Mouse (Mus musculus) small intestine, adult 2 months (tissue): ENCODE results near the gene Hecw2.

Source experiments
- CTCF ChIP-seq: fragments of 200-500 bp; IDR thresholded peaks from 2 replicates; pipeline ENCODE4 v1.5.1; 2012; ENCODE audit warnings: low read depth, mild to moderate bottlenecking, control low read depth, inconsistent platforms, low read length, moderate library complexity, mixed read lengths; ENCODE audit not compliant: insufficient replicate concordance, insufficient read length; ENCODE audit errors: extremely low read depth
- POLR2A ChIP-seq: fragments of 200-500 bp; IDR thresholded peaks from 2 replicates; pipeline ENCODE4 v1.6.1; 2012; ENCODE audit warnings: low read depth, mild to moderate bottlenecking, control low read depth, inconsistent platforms, low read length, moderate library complexity

GRCm38 (mm10) chr1:54119638-54120320, 75.2 kb downstream of the Hecw2 start:
- TF ChIP-seq CTCF, result no peak
- no peak for TF ChIP-seq POLR2A
